Mouse (Mus musculus) stomach, embryonic 14.5 days (tissue): ENCODE measurements around the gene Eef1g. TPM values are rescaled to one million over a fixed set of nuclear protein-coding genes. Genes with fewer than 3 reads are reported as not detected.
A peak's percentile ranks its signal among the peaks of the same experiment; 100 is the strongest.
"Not testable (repeated sequence)": the region's sequence is repeated elsewhere in the genome, so short reads cannot be mapped to it uniquely, and the experiment has no call there.

ENCODE experiments used
- ATAC-seq: fragments of 200-750 bp; cut with Nextera tagmentation; 2 replicates; pipeline ENCODE4 v1.8.0; 2017; ENCODE audit warnings: low read depth, moderate TSS enrichment; ENCODE audit not compliant: insufficient number of reproducible peaks, insufficient read depth, low FRiP score
- H3K27ac ChIP-seq: fragments of 300-500 bp; sonication (generic); 2 replicates; pipeline ENCODE4 v1.5.1; 2014; ENCODE audit warnings: mild to moderate bottlenecking, low read length, moderate library complexity, mixed read lengths
- H3K27me3 ChIP-seq: fragments of 300-500 bp; sonication (generic); 2 replicates; pipeline ENCODE4 v1.6.1; 2014; ENCODE audit warnings: low read length, control low read depth, mixed read lengths; ENCODE audit not compliant: control insufficient read depth, insufficient read depth
- H3K36me3 ChIP-seq: fragments of 300-500 bp; sonication (generic); 2 replicates; pipeline ENCODE4 v1.6.1; 2014; ENCODE audit warnings: mild to moderate bottlenecking, control low read depth, low read length, moderate library complexity, mixed read lengths; ENCODE audit not compliant: control insufficient read depth, insufficient read depth
- H3K4me1 ChIP-seq: fragments of 300-500 bp; sonication (generic); 2 replicates; pipeline ENCODE4 v1.6.1; 2014; ENCODE audit warnings: low read length, control low read depth, mixed read lengths; ENCODE audit not compliant: control insufficient read depth, insufficient read depth
- H3K4me2 ChIP-seq: fragments of 300-500 bp; sonication (generic); replicated peaks from 2 replicates; pipeline ENCODE4 v1.6.1; 2014; ENCODE audit warnings: low read depth, low read length, control low read depth
- H3K4me3 ChIP-seq: fragments of 300-500 bp; sonication (generic); 2 replicates; pipeline ENCODE4 v1.5.1; 2014; ENCODE audit warnings: low read depth, low read length, control low read depth
- H3K9ac ChIP-seq: fragments of 300-500 bp; sonication (generic); replicated peaks from 2 replicates; pipeline ENCODE4 v1.6.1; 2014; ENCODE audit warnings: low read depth, mild to moderate bottlenecking, control low read depth, low read length, moderate library complexity, mixed read lengths
- H3K9me3 ChIP-seq: fragments of 300-500 bp; sonication (generic); 2 replicates; pipeline ENCODE4 v1.6.1; 2016; ENCODE audit warnings: low read depth, low read length, control low read depth; ENCODE audit not compliant: control insufficient read depth
- WGBS: fragments of 180-500 bp; shearing (Covaris S2); extraction: QIAGEN DNeasy Blood & Tissue Kit; methylation state at CpG from one replicate; pipeline ENCODE4 v1.1.7; 2014; 5-methylcytosine and 5-hydroxymethylcytosine counted together
- polyA plus RNA-seq: library from polyadenylated mRNA; unstranded; fragments of >200 nt; fragmentation: Nextera tagmentation; extraction: Ambion mirVana; gene quantifications from 2 replicates; pipeline ENCODE4 v1.2.1, GENCODE M21; 2014

The Eef1g gene
- polyA plus RNA-seq, 1 experiment from 2014 or later = 469 TPM

DNA sequence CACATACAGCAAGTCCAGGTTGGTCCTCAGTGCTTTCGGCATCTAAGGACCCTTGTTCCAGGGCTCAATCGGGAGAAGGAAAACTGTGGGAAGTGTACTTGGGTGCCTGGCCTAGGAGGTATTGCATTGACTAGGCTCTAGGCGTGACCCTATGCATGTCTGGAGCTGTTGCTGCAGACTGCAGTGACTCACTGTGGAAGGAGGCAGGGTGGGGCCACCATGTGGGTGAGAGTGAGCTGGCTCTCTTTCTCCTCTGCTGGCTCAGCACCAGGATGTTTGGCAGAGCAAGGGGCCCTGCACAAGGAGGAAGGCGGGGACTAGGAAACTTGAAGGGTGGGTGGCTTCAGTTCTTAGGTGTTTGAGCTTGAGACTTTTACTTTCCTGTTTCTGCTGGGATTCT is 30.7 kb downstream of the Eef1g start:
- peaks cover 28% of the 10 kb centered on the region for H3K36me3 ChIP-seq
- no peak overlapping the region for H3K4me3 ChIP-seq
- no peaks in the 10 kb centered on the region for H3K9me3 ChIP-seq
- ATAC-seq = peak; percentile 93
- peak overlapping the region; percentile 66 for H3K27ac ChIP-seq
- H3K9ac ChIP-seq = no peak overlapping the region
- peaks cover 39% of the 10 kb centered on the region for H3K4me1 ChIP-seq
- H3K4me2 ChIP-seq = peak overlapping the region; percentile 8; the same call in 1 of the 2 replicates
- 36% methylated on average over 4 of the region's 4 CpGs for WGBS
- H3K27me3 ChIP-seq = no peaks in the 10 kb centered on the region

DNA sequence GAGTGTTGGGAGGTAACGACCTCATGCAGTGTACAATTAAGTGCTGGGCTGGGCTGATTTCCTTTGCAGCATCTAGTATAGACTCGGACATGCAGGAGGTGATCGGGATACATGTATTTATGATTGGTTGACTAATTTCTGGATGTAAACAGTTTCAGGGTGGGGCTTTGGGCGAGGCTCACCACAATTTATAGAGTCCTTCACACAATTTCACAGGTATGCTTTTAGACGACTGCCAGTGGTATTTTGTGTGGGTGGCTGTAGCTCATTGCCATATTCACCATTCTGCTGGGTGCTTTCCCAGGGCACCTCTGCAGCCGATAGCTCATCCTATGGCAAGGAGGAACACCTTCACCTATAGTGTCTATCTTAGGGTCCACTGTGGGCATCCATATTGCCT is 31.7 kb downstream of the Eef1g start:
- H3K4me3 ChIP-seq = no peak overlapping the region
- WGBS = 78% methylated on average over 6 of the region's 6 CpGs
- H3K9me3 ChIP-seq = no peaks in the 10 kb centered on the region
- H3K27ac ChIP-seq = peak overlapping the region; percentile 66; the same call in 1 of the 2 replicates
- H3K4me1 ChIP-seq = peaks cover 30% of the 10 kb centered on the region
- no peaks in the 10 kb centered on the region for H3K27me3 ChIP-seq
- ATAC-seq = no peak
- peaks cover 38% of the 10 kb centered on the region for H3K36me3 ChIP-seq
- no peak overlapping the region for H3K9ac ChIP-seq
- no peak overlapping the region for H3K4me2 ChIP-seq

- H3K27me3 ChIP-seq = no peaks in the 10 kb centered on the region
- no peak for ATAC-seq
- WGBS = 76% methylated on average over 4 of the region's 4 CpGs
- no peak overlapping the region for H3K9ac ChIP-seq
- H3K9me3 ChIP-seq = no peaks in the 10 kb centered on the region
- peaks cover 44% of the 10 kb centered on the region for H3K36me3 ChIP-seq
- no peak overlapping the region for H3K4me2 ChIP-seq
- no peak overlapping the region; the same call in 1 of the 2 replicates for H3K27ac ChIP-seq
- H3K4me1 ChIP-seq = peaks cover 27% of the 10 kb centered on the region
- H3K4me3 ChIP-seq = no peak overlapping the region
Observed at GRCm38 (mm10) chr19:8999223-8999622, 32.4 kb downstream of the Eef1g start.

DNA sequence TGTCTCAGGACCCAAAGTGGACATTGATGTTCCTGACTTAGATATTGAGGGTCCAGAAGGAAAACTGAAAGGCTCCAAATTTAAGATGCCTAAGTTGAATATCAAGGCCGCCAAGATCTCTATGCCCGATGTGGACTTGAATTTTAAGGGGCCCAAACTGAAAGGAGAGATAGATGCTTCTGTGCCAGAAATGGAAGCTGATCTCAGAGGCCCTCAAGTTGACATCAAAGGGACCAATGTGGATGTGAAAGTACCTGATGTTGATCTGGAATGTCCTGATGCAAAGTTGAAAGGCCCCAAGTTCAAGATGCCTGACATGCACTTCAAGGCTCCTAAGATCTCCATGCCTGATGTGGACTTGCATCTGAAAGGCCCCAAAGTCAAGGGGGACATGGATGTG is 40.1 kb downstream of the Eef1g start:
- 96% methylated on average over 2 of the region's 2 CpGs for WGBS
- peaks cover 58% of the 10 kb centered on the region for H3K36me3 ChIP-seq
- H3K27me3 ChIP-seq, H3K4me1 ChIP-seq, H3K9ac ChIP-seq, H3K27ac ChIP-seq, H3K9me3 ChIP-seq, ATAC-seq, H3K4me2 ChIP-seq, H3K4me3 ChIP-seq: not testable (repeated sequence)

- WGBS = 93% methylated on average over 3 of the region's 3 CpGs
- no peak overlapping the region for H3K27ac ChIP-seq
- no peaks in the 10 kb centered on the region for H3K27me3 ChIP-seq
- no peak for ATAC-seq
- H3K4me3 ChIP-seq = no peak overlapping the region
- peaks cover 35% of the 10 kb centered on the region for H3K36me3 ChIP-seq
- no peaks in the 10 kb centered on the region for H3K9me3 ChIP-seq
- H3K9ac ChIP-seq = no peak overlapping the region
- no peak overlapping the region for H3K4me2 ChIP-seq
- 0 out of 2 replicates have a peak, but pooled peaks cover 2% of the 10 kb centered on the region for H3K4me1 ChIP-seq
Observed at GRCm38 (mm10) chr19:9019298-9019697, 52.5 kb downstream of the Eef1g start.

GRCm38 (mm10) chr19:9023021-9023778 is 56.4 kb downstream of the Eef1g start:
- Histone ChIP-seq H3K27me3 (no peaks in the 10 kb centered on the region), H3K4me1 (peaks cover 11% of the 10 kb centered on the region; the same call in 1 of the 2 replicates), H3K4me2 (no peak overlapping the region), H3K9me3 (no peaks in the 10 kb centered on the region), H3K27ac (no peak overlapping the region), H3K36me3 (peaks cover 5% of the 10 kb centered on the region; the same call in 1 of the 2 replicates), H3K9ac (no peak overlapping the region), H3K4me3 (no peak overlapping the region)
- no peak for ATAC-seq
- WGBS = 54% methylated on average over 11 of the region's 11 CpGs

- Histone ChIP-seq H3K27ac (peak overlapping the region; percentile 41; the same call in 1 of the 2 replicates), H3K4me3 (no peak overlapping the region), H3K4me1 (peaks cover 11% of the 10 kb centered on the region; the same call in 1 of the 2 replicates), H3K27me3 (no peaks in the 10 kb centered on the region), H3K4me2 (no peak overlapping the region), H3K36me3 (no peaks in the 10 kb centered on the region; the same call in 1 of the 2 replicates), H3K9ac (no peak overlapping the region), H3K9me3 (no peaks in the 10 kb centered on the region)
- 82% methylated on average over 5 of the region's 5 CpGs for WGBS
- 0 out of 2 replicates have a peak, but pooled peaks have one; percentile 15 for ATAC-seq
Observed at GRCm38 (mm10) chr19:9025562-9026257, 58.9 kb downstream of the Eef1g start.

DNA sequence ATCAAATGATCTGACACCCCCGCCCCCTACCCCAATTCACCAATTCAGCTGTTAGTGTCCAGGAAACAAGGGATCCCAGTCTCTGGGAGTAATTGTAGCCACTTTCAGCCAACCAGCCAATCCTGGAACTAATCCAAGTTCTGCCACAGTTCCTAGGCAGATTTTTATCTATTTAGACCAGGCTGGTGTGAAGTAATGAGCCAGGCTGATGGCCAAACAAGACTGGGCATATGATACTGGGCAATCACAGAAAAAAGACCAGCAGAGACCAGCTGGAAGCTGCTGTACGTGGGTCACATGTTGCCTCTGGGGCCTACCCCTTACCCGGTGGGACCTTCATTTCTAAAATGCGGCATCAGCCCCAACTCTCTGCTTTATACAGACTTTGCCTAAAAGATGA is 59.8 kb downstream of the Eef1g start:
- Histone ChIP-seq H3K9me3 (no peaks in the 10 kb centered on the region), H3K4me3 (no peak overlapping the region), H3K9ac (no peak overlapping the region), H3K27ac (no peak overlapping the region), H3K4me2 (no peak overlapping the region), H3K36me3 (no peaks in the 10 kb centered on the region), H3K4me1 (peaks cover 11% of the 10 kb centered on the region; the same call in 1 of the 2 replicates), H3K27me3 (no peaks in the 10 kb centered on the region)
- 83% methylated on average over 4 of the region's 4 CpGs for WGBS
- no peak for ATAC-seq
